Mouse (Mus musculus) cerebellum, adult 11-12 months (tissue): ENCODE measurements at regions not wholly inside any gene's neighbourhood (a gene's known extent, or its start where the extent isn't known, plus 50 kb on each side); places are given as distances from the start of the nearest gene placed in this dataset.

Source experiments
- DNase-seq: peaks from one replicate; pipeline ENCODE4 v3.0.0; 2022

DNA sequence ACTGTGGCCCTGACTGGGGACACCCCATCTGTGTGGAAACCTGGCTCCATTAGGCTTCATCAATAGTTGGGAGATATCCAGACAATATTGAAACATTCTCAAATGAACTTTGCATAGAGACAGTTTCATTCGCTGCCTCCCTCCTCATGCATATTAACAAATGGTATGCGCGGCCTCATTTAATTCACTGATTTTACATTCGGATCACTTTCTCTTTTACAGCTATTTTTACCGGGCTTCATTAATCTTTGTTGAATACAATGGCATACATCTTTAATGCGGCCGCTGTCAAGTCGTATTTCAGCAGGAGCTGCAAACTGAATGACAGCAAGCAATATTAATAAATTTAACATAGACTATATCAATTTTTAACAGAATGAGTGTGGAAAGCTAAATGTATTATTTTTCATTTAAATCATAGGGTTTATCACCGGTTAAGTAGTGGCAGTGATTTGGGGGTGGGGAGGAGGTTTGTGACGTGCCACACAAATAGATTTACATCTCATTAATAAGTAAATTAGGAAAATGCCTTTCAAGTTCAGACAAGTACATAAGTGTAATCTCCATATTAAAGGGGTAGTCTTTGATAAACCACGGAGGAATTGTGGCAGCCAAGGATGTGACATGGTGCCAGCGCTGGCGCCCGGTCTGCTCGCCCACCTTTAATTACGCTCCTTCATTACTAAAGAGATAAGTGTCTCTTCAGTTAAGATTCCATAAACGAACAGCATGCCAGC lies 480.4 kb upstream of the Mki67 start:
- DNase-seq = no peak

DNA sequence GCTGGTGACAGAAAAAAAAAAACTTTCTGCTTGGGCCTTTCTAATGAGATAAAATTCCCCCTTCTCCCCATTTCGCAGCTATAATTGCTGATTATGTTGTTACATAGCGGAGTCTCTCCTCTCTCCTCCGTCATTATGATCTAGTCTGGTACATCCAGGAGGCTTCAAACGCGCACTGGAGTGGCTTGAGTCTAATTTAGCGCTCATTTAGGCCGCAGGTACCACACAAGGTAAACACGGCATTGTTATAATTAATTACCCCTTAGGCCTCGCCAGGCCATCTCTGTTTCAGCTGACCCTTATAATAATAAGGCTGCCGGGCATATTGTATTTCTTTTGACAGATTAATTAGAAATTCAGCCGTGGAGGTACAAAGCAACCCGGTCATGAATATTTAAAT lies 492.7 kb upstream of the Mki67 start:
- DNase-seq = no peak

DNA sequence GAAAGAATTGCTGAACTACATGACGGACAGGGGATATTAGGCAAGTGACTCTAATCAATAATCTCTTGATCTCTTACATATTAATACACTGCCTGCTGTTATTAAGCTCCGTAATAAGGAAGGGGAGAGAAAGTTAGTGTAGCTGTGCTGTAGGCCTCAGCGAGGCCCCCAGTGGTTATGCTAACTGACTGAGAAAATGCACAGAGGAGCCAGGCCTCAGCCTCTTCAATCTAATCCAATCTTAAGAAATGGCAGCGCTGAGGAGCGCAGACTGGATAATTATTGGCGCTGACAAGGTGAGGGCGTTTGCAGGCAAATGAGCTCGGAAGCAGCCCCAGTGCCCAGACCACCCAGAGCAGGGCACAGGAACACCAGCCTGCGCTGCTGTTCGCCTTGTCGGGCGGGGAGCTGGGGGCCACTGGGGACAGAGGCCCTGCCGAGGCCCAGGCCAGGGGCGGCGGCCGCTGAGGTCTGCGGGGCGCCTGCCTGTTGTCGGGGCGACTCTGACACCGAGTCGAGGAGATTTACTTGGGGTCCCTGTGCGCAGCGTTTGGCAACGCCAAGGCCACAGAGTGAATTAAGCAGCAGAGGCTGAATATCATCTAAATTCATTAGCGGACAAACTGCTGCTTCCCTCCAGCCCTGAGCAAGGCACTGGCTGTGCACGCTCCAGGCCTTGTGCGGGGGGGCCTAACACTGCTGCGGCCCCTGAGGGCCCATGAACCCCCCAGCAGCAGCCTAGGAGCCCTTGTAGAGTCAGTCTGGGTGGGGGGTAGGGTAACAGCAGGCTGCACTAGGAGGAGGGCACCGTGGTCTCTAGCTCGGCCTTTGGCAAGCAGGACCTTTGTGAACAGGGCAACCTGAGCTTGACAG lies 493.4 kb upstream of the Mki67 start:
- no peak for DNase-seq

DNA sequence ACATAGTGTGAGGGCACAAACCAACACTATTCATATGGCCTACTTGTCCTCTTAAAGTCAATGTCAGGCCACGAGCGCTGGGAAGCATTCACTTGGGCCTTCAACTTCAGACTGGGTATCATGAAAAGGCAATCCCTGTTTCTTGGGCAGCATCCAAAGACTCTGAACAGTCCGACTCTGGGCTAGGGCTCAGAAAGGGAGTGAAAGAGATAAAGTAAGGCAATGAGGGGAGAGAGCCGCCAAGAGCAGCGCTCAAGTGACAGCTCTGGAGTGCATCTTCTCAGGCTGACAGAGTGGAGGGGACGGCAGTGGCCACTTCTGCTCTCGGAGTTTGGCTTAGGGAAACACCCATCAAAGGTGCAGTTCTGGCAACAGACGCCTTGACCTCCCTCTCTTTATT lies 496.3 kb upstream of the Mki67 start:
- DNase-seq = no peak

DNA sequence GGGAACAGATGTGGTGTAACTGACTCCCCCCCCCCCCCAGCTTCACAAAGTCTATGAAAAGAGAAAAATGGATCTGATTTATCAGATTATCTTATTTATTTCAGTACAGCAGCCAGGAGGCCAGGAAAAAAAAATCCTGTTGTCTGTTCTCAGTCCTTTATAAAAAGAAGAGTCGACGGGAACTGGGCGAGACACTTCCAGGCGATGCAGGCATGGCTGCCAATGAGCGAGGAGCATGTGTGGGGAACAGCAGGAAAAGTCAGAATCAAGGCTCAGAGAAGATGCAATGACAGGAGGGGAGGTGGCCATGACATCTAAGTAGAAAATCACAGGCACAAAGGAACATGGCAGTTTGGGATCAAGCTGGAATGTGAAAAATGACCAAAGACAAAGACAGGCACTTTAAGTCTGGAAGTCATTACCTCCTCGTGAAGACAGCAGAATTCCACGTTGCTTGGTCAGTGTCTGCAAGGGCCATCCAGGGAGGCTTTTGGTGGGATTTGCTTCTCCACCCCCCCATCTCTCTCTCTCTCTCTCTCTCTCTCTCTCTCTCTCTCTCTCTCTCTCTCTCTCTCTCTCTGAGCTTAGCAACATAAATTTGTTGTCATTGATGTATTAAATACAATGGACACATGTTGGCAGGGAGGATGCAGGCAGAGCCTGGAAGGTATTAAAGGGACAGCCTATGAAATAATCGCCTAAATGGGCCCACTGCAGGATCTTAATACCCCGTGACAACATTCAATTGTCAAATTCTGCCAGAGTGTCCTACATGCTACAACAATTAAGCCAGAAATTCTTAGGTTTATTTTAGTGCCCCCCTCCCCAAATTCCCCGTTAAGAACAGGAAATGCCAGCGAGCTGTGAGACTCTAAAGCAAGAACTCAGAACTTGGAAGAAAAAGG lies 497.1 kb upstream of the Mki67 start:
- no peak for DNase-seq

DNA sequence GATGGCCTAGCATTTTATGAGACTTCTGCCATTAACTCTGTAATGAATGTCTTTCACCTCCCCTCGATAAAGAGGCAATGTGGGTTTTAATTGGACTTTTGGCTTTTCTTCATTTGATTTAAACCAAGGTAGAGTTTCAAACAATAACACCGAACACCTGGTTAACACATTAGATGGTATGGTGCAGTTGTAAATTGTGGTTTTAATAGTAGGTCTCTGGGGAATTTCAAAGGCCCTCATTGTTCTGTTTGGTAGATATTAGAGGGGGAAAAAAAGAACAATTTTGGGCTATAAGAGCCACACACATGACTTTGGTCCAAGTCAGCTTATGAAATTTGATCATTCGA lies 497.8 kb upstream of the Mki67 start:
- no peak for DNase-seq

DNA sequence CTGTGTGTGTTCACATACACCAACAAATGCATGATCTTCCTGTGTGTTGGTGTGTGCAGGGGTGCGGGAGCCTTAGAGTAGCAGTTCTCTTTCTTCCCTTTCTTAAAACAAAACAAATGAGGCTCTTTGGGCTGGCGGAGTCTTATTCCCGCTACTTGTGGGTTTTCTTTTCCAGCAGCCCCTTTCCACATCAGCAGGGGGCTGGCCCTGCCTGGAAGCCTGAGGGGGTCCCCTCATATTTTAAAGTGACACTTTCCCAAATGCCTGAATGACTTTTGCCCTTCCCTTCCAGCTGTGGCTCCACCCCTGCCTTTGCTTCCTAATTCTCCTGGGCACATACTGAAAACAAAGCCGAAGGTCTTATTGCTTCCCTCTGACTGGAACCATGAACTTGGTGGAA lies 498.3 kb upstream of the Mki67 start:
- no peak for DNase-seq

DNA sequence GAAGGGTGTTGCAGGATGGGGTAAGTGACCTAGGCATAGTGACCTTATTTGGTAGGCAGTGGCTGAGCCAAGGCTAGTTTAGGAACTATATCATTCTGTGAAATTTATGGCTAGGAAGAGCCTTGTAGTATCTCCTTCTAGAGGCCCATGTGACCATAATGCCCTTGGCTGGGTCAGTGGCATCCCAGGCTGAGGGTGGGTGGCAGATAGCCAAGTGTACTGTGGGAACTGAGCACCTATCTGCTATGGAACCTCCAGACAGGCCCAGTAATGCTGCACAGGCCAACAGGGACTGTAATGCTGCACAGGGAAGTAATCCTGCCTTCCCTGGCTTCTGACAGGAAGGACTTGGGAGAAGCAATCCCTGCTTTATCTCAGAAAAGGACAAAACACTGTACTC lies 500.6 kb upstream of the Mki67 start:
- no peak for DNase-seq

DNA sequence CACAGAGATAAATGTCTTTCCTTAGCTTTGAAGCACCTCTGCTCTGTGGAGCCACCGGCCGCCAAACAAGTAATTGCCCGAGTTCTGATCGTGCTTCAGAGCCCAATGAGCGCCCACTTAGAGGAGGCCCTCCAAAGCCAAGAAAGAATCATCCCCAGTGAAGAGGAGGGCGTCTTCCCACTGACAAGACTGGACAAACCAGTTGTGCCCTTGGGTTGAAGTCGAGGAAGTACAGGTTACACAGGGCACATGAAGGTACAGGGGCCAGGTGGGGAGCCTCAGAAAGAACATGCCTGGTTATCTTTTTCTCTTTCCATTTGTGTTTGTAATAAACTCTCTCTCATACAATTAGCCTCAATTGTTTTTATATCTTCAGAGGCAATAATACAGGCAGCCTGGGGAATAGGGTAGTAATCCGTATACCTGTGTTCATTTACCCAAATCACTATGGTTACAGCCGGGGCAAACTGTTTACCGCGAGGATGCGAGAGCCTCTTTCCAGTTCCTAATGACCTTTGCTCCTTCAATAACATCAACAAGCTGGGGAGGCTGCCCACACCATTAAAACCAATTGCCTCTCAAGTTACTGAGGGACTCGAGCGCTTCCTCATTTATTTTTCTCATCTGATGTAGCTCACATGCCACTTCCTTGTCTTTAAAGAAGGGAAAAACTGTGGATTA lies 503.5 kb upstream of the Mki67 start:
- DNase-seq = no peak

DNA sequence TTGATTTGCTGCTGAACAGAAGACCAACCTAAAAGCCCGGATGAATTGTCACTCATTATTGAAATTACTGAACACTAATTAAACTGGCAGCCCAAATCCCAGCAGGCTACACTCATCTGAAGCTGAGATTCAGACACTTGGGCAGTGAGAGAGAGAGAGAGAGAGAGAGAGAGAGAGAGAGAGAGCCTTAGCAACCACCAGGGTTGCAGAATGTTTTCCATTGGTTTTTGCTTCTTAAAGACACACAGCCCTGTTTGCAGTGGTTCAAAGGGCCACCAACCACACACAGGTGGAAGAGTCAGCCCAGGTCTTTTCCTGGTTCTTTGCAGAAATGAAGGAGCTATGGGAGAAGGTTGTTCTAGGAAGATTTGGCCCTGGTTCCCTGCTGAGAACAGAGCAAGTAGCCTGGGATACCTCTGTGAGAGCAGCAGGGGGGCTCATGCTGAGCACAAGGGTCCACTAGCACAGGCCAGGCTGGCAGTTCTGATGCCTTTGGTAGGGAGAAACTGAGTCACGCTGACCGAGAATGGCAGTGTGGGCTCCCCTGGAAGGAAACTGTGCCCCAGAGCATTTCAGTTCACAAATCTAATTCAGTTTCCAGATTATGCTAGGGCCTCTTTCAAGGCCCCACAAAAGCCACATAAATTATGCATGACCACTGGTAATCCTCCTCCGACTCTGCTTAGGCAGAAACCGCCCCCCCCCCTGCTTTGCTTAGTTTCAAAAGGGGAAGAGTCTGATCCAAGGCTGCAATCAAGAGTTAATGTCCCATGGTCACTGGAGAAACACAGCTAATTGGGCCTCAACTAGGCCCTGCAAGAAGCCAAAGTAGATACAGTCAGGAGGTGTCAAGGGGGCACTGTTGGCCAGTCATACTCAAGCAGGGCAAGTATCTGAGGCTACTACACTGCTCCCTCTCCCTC lies 504.3 kb upstream of the Mki67 start:
- no peak for DNase-seq

DNA sequence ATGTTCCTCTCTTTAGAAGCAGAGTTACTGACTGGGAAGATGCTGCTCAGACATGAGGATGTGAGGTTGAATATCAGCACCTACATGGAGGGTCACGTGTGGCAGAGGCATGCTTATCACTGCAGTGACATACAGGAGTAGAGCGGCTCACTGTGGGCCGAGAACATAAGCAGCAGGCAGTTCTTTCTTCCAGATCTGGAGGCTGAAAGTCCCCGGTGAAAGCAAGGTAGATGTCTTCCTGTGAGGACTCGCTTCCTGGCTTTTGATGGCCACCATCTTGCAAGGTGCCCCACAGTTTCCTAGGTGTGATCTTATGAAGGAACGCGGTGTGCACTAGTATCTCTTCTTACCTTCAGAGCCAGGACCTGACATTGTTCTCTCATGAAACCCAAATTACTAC lies 505.5 kb upstream of the Mki67 start:
- DNase-seq = no peak

DNA sequence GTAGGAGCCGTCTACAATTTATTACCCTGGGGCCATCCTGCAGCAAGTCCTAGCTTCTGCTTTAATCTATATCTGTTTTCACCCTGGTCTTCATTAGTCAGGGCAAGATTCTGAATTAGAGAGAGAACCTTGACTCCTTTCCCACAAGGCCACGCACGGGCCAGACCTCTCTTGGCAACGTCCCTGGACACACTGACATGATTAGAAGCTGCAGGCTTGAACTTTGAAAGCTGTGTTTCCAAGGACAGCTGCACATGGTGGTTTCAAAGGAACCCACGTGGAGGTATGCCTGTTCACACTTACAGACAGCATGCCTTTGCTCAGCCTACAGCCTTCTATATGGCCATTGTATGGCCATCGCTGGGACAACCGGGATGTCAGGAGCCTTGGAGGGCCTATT lies 509.9 kb upstream of the Mki67 start:
- no peak for DNase-seq

DNA sequence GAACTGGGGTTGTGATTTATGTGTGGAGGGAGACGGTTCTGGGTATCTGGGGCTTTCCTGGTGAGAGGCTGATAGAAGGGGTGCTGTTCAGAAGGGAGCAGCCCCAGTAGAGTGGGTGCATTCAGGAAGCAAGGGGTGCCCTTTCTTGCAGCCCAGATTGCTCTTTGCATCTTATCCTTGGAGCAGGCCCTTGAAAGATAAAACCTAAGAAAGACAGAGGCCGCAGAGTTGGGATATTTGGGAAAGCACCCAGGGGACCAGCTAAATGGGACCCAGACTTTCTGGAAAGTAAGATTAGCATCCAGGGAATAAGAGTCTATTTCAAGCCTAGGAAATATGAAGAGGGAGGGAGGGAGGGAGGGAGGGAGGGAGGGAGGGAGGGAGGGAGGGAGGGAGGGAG lies 512.2 kb upstream of the Mki67 start:
- no peak for DNase-seq

DNA sequence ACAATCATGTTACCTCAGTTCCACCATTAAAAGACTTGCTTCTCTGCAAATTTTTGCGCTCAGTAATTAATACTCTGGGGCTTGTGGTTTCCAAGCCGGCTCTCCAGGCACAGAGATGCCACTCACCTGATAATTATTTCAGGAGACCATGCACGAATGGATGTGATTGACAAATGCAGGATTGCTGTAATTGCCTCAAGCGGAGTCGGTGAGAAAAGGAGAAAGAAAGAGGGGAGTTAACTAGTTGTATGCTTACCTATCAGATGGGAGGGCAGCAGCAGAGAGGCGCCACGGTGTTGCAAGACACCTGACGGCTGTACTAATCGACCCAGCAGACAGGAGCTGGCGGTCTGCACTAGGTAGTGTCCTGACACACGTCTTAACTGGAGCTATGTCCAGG lies 513.4 kb upstream of the Mki67 start:
- no peak for DNase-seq

DNA sequence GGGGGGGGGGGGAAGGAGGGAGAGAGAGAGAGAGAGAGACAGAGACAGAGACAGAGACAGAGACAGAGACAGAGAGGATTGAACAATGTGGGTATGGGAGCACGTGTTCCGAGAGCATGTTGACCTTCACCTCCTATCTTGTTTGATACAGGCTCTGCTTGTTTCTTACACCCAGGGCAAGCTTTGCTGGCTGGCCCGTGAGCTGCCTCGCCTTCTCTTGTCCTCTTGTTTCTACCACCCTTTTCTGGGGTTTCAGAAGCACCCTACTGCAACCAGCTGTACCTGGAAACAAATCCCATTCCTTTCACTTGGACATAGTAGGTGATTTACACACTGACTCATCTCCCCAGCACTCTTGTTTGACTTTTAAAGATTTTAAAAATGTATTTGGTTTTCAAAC lies 516.0 kb upstream of the Mki67 start:
- no peak for DNase-seq

DNA sequence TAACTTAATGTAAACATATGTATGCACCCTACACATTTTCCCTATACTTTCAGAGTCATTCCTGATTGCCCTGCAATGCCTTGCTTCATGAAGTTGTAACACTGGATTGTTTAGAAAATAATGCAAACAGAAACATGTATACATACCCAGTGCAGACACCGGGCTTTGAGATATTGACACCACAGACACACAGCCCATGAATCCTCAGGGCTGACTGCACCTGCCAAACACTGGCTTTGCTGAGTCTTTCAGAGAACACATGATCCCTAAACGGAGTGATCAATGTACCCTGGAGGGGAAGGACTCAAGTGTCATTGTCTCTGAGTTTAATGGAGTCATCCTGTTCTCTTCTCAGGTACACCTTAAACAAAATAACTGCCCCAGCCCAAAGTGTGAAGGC lies 519.4 kb upstream of the Mki67 start:
- no peak for DNase-seq

DNA sequence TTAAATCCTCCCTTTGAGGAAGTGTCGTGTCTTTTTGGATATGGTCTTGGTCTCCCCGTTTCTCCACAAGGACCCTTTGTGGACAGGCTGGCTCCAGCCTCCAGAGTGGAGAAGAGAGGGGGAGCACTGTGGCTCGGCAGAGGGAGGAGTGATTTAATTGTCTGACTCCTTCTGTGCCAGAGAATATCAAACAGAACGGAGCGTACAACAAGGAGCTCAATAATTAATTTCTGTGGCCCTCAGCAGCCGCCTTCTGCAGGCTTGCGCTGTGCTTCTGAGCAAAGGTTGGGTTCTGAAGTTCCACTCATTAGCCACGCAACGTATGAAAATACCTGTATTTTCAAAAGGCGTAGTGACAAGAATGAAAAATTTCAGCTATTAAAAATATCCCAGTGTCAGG lies 520.2 kb upstream of the Mki67 start:
- no peak for DNase-seq

DNA sequence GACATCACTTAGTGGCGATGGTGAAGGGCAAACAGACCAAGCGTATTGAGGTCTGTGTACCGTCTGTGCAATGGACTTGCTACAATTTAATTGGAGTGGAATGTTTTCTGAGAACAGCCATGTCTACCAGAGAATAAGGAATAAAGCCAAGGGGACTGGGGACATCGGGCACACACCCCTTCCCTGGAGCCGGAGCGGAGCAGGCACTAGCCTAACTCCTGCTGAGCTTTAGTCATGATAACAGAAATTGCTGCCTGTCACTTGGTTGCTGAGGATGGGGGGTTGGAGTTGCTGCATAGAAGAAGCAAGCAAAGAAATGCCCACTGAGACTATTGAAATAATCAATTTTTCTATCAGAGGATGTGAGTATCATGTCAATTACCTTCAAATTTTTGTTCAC lies 549.5 kb upstream of the Mki67 start:
- no peak for DNase-seq

DNA sequence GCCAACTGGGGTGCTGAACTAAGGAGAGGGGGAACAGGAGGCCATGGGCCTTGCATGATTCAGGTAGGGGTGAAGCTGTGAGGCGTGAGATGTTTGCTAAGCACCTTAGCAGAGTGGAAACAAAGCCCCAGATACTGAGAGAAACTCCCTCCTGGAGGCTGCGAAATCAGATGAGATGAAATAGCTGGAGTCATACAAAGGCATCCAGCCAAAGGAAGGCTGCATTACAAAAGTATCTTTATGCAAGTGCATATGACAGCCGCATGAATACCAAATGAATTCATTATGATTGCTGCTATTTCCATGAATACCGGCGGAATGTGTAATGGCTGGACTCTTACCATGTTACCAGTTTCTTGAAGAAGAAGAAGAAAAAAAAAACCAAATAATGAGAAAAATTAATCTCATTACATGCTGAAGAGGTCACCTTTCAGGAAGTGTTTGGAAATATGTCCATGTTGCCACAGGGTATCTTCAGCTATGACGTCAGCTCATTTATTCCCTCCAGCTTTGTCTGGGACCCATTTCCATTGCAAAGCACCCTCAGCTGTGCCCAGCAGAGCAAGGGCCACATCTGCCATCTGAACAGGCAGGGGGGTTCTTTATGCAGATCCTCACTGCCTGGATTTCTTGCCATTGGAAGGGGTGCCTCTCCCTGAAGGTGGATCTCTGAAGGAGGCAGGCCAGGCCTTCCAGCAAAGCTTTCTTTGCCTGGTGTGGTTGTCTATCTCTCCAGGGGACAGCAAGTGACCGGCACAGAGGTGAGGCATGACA lies 551.7 kb upstream of the Mki67 start:
- DNase-seq = no peak

DNA sequence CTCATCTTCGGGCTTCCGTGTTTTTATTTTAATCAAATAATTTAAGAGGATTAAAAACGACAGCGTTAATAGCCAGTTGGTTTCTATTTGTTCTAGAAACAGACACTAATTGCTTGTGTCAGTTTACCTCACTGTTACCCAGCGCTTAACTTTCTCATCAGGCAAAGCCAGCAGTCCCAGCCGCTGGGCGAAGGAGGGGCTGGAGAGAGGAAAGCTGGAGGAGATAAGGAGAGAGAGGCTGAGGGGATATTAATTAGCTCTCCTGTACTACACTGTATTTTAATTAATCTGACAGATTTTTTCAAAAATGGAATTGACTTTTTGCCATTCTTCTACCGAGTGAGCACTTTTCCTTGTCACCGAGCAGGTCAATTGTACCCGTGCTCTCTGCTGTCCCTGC lies 559.5 kb upstream of the Mki67 start:
- no peak for DNase-seq

DNA sequence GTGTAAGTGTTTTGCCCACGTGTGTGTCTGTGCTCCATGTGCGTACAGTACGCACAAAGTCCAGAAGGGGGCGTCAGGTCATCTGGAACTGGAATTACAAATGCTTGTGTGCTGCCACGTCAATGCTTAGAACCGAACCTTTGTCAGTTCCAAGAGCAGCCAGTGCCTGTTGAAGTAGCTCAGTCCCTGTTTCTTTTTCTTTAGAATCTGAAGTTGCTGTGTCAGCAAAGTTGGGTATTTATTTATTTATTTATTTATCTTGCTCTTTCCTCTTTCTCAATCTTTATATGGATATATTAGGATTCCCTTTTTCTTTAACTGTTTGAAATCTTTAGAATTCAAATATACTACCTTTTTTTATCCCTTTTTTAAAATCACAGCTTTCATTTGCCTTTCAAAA lies 567.6 kb upstream of the Mki67 start:
- no peak for DNase-seq
